Mouse (Mus musculus) kidney, adult 9 months (tissue): ENCODE measurements around the gene Arhgap44.
A peak's percentile ranks its signal among the peaks of the same experiment; 100 is the strongest.

Source experiments
- DNase-seq: peaks from one replicate; pipeline ENCODE4 v3.0.0; 2022

Arhgap44 gene

DNA sequence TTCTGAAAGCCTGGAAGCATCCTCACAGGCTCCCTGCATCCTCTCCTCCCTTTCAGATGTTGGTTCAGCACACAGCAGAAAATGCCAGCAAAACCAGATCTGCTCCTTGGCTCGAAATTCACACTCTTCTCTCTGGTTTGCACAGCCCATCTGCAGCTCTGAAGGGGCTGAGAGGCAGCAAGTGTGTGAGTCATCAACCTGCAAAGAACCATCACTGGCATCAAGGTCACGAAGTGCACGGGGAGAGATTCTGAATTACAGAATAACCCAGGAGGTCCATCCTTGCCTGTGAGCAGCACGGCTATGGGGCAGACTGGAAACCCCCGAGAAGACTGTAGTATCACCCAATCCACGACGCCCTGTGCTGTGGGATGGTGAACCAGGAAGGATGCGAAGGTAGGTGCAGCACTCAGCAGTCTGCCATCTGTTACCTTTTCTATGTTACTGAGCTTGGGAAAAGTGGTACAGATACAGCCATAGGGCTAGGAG is 27.5 kb downstream of the Arhgap44 start:
- no peak for DNase-seq

DNA sequence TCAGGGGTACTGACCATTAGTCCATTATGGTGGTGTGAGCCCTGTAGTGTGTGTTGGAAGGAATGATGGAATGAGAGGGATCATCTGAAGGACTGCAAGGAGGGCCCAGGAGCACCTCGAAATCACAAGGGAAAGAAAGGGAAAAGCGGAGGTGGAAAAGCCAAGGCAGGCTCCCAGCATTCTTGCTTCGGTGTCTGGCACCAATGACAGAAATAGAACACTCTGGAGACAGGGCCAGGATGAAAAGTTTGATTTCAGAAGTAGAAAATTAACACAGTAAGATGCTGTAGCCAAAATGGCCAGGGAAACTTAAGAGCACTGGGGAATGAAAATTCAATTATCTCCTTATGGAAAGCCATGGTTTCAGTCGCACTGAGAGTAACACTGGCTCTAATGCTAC is 29.1 kb downstream of the Arhgap44 start:
- no peak for DNase-seq

- DNase-seq = no peak
Measured at GRCm38 (mm10) chr11:65129110-65129509, 33.7 kb downstream of the Arhgap44 start.

DNA sequence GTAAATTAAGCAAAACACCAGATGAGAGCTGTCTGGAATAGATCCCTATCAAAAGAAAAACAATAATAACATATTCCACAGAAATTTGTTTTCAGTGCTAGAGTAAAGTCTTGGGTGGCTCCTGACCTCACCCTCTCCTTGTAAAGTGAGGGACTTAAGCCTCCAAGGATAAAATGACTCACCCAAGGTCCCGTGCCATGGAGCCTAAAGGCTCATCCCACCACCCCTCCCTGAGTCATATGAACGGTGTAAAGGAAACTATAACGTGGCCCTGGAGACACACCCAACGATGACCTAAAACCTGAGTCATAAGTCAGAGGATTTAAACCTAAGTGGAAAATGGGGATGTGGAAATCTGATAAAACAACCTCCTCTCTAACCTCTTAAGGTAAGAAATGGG is 34.1 kb downstream of the Arhgap44 start:
- DNase-seq = no peak

- DNase-seq = no peak
Measured at GRCm38 (mm10) chr11:65126566-65126965, 36.2 kb downstream of the Arhgap44 start.

DNA sequence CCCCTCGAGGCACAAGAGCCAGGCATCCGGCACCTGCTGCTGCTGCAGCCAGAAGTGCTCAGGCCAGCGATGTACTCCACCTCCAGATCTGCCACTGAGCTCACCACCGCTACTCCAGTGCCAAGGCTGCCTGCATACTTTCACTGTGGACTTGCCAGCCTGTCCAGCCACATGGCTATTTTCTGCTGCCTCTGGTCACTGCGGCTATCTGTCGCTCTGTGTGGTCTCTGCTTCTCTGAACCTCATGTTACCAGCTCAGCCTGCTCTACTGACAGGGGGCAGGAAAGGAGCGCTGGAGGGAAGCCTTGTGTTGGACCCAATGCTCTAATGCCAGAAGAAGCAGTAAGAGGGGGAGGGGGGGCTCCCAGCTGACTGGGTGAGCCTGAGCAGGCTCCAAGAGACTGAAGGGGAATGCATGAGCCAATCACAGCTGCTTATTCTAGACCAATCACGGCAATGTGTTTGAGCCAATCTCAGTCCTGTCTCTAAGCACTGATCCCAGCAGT is 37.8 kb downstream of the Arhgap44 start:
- peak; percentile 51 for DNase-seq

GRCm38 (mm10) chr11:65120276-65120675 is 42.5 kb downstream of the Arhgap44 start:
- no peak for DNase-seq

- no peak for DNase-seq
Measured at GRCm38 (mm10) chr11:65115811-65116210, 47.0 kb downstream of the Arhgap44 start.

DNA sequence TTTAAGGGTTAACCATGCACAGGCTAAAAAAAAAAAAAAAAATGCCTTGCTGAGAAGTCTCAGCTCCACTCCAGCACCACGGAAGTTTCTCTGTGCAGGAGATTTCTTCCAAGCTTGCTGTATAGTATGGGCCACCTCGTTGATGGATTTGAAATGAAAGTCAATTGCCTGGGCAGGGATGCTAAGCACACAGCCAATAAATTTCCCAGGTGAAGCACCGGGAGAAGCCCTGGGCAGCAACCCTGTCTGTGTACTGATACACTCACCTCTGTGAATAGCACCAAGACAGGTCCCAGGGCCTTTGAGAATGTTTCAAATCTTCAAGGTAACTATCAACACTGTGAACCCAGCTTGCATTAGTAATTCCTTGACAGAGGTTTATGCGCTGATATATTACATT is 50.7 kb downstream of the Arhgap44 start:
- DNase-seq = no peak

DNA sequence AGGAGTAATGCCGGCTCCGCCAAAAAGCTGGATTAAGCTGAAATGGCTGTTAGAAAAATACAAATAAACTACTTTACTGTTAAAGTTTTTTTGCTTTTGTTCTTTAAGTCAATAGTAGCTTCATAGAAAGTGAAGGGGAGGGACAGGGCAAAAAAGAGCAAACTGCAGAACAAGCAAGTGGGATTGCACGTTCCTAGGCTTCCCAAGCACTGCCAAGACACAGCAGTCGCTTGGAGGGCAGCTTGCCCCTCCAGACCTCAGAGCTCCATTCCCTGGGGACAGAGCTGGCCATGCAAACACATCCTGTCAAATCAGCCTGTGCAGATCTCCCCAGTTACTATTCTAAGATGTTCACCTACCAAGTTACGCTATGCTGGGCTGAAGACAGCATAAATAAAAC is 51.1 kb downstream of the Arhgap44 start:
- DNase-seq = no peak

DNA sequence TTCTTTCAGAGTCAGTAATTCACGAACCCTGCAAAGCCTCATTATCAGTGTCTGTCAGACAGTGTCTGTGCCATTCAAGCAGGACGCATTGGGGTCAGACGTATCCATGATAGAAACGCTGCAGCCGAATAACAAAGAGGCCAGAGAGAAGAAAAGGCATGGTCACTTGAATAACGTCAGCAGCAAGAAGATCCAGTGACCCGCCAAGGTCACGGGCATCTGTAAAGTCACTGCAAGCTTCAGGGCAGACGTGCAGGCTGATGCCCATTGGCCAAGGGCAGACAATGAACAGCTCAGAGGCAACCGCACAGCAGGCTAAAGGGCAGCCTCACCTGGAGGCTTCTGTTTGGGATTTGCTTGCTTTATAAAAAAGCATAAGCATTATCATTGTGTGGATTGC is 52.7 kb downstream of the Arhgap44 start:
- no peak for DNase-seq

DNA sequence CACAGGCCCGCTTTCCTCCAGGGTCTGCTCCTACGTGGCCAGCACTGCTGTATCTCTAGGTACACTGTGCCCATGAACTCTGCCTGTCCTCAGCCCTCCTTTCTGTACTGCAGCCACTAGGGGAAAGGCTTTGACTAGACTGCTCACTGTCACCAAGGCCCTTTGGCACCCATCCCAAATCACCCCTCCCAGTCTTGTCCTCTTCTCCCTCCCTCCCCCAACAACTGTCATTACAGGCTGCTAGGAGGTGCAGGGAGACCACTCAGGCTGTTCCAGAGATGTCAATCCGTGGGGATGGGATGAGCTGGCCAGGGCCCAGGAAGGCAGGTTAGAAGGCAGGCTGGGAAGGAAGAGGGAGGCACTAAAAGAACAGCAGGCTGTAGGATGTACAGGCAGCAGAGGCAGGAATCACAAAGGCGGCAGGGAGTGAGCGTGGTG is 55.0 kb downstream of the Arhgap44 start:
- DNase-seq = no peak

DNA sequence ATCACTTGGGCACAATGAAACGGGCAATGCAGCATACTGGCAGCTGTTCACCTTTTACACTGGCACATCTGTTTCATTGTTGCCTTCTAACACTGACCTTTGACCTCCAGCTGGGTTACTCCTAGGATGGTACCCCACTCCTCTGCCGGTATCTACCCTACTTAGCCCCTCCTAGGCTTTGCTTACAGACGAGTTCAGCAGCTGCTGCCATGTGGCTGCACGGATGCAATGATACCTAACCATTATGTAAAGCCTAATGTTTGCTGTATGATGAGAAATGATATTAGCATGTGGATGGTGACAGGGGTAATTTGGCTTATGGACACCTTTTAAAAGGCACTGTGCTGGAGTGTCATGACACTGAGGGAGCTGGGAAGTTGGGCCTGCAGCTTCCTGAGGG is 55.6 kb downstream of the Arhgap44 start:
- DNase-seq = no peak

DNA sequence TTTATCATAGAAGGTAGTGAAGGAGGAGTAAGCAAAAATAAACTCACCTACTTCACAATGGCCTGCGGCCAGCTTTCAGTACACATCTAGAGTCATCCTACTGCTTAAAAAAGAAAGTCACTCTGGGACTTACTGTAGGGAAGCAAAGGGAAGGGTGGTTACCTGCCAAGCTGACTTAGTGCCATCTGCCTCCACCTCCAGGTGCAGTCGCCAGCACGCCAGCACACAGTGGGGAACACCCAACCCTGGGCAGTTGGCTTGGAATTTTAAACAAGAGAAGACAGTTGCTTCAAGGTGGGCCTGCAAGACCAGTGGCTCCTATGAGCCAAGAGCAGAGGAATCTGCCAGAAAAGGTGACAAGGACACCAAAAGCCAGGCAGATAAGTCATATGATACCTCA is 58.7 kb downstream of the Arhgap44 start:
- DNase-seq = no peak

DNA sequence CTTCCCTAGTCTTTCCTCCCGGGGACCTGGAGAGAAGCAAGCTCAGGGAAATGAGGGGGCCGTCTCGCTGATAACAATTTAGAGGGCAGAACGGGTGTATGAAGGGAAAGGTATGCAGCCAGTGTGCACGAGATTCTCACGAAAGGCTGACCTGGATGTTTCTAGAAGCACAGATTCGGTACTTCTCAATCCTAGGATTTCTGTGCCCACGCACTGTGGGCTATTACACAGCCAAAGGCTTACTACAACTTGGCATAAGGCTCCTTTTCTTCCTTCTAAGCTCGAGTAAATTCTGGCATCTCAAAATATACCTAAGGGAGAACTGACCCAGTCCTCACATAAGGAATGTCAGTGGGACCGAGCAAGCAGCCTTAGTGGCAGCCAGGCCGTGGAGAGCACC is 61.6 kb downstream of the Arhgap44 start:
- DNase-seq = no peak

GRCm38 (mm10) chr11:65100031-65100430 is 62.7 kb downstream of the Arhgap44 start:
- no peak for DNase-seq

DNA sequence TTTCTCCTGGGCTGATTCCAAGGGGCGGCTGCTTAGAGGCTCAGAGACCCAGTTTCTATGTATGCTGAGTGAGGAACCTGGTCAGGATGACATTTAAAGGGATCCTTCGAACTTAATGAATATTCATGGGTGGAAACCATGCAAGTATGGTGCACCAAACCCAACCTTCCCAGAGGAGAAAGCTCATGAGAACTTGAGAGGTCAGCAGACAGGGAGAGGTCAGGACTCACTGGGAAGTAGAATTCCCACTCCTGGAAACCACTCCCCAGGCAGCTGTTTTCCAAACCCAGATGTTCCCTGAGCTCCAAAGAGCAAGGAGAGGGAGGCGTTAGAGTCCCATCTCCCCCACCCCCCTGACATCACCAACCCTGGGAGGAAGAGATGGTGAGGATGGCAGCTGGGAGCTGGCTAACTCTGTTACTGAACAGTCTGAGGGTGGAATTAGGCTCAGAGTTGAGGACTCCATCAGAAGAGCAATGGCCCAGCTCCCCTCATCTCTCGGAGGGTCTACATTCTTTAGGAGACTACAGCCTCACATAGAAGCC is 65.2 kb downstream of the Arhgap44 start:
- no peak for DNase-seq

DNA sequence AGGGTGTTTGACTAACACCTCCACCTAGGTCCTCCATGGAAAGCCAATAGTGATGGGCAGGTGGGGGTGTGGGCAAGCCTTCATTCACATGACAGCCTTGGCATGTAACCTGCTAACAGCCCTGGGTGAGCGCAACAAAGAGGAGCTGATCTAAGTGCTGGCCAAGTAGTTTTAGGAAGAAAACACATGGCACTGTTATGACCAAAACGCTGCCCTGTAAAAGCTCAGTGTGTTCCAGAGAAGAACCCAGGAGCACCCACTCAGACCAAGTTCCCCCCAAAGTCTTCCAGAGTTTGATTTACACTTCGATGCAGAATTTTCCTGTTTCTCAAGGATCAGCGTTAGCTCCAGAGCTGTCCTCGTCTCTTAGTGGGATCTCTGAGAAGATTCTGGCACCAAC is 65.9 kb downstream of the Arhgap44 start:
- no peak for DNase-seq

DNA sequence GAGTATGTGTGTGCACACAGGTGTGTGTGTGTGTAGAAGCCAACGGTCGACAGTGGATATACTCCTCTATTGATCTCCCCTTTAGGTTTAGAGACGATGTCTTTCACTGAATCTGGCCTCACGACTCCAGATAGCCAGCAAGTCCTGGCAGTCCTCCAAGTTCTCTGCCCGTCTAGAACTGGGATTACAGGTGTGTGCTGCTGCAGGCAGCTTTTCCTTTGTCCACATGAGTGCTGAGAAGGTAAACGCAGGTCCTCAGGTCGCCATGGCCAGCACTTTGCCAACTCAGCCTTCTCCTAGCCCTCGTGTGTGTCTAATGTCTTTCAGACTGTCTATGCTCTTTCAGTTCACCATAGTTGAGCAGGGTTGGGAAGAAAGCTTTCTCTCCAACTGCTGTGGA is 69.9 kb downstream of the Arhgap44 start:
- DNase-seq = no peak

- DNase-seq = no peak
Measured at GRCm38 (mm10) chr11:65090386-65090785, 72.4 kb downstream of the Arhgap44 start.

DNA sequence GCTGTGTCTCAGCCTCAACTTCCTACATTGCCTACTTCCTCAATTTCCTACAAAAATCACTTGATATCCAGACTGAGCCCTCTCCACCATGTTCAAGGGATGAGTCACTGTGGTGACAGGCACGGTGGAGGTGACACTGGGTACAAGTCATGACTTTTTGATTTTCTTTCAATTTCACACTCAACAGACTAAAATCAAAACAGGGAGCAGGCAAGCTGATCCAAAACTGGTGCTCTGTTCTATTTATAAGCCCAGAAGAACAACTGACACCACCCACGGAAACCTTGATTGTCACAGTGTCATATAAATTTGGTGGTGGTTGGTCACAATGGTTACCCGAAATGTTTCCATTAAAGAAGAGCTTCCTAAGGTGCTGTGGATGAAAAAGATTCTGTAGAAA is 72.8 kb downstream of the Arhgap44 start:
- no peak for DNase-seq

GRCm38 (mm10) chr11:65089282-65089681 is 73.5 kb downstream of the Arhgap44 start:
- no peak for DNase-seq

DNA sequence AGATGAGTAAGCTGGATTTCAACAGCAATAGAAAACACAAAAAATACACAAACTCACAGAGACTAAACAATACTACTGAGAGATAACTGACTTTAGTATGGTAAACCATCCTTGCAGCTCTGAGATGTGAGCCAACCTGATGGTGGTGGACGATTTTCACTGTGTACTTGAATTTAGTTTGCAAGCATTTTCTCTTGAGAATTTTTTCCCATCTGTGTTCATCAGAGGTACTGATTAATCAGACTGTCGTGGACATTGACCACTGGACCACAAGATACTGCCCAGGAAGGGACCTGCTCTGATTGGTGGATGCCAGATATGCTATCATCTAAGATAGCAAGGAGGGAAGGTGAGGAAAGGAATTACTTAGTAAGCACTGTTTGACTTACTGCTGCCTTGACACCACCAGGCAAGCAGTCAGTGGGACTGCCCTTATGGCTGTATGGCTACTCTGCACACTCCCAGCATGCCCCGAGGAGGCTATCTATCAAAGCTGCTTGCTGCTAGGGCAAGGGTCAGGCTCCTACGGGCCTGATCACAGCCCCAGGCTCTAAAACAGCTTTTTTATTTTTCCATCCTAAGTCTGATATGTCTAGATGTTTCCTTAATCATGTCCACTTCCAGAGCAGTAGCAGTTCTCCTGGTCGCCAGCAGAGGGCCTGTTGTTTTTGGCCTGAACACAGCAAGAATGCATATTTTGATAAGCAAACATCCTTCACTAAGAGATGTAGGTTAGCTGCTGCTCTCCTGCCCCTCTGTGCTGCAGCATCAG is 74.1 kb downstream of the Arhgap44 start:
- peak; percentile 77 for DNase-seq

DNA sequence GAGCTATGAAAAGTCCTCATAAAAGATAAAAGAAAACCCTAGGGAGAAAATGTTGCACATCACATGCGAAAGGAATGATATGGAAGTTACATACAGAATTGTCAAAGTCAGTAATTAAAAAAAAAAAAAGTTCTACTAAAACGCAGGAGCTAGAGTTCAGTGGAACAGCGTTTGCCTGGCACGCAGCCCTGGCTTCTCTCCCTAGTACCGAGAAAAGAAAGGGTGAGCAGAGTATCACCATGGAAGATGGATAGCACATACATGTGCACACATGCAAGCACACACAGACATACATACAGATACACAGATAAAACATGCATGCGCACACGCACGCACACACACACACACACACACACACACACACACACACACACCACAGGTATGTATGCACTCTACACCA is 82.0 kb downstream of the Arhgap44 start:
- DNase-seq = no peak

DNA sequence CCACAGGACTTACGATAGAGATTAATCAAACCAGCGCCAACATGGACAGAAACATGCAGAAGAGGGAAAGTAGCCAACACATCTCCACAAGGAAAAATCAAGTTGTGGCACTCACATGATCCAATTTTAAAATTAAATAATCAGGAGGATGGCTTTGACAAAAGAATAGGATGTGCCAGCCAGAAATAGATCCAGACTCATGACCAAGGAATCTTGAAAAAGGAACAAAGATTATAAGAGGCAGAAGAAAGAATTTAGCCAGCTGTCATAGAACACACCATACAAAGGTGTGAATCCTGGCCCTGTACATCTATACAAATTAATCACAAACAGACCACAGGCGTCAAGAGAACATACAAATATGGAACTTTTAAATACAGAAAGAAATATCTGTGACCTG is 82.5 kb downstream of the Arhgap44 start:
- DNase-seq = no peak
